Mouse (Mus musculus) limb, embryonic 14.5 days (tissue): ENCODE measurements around the gene Gna13. TPM values are rescaled to one million over a fixed set of nuclear protein-coding genes. Genes with fewer than 3 reads are reported as not detected.

Source experiments
- ATAC-seq: fragments of 200-750 bp; cut with Nextera tagmentation; 2 replicates; pipeline ENCODE4 v1.8.0; 2017; ENCODE audit warnings: low read depth, moderate number of reproducible peaks, moderate TSS enrichment; ENCODE audit not compliant: low FRiP score
- DNase-seq: peaks from one replicate; pipeline ENCODE4 v3.0.0-alpha.2; 2015; ENCODE audit warnings: low spot score
- H3K27ac ChIP-seq: fragments of 300-500 bp; sonication (generic); replicated peaks from 2 replicates; pipeline ENCODE4 v1.5.1; 2014; ENCODE audit warnings: low read depth, mild to moderate bottlenecking, low read length, moderate library complexity, mixed read lengths
- H3K27me3 ChIP-seq: fragments of 300-500 bp; sonication (generic); 2 replicates; pipeline ENCODE4 v1.6.1; 2014; ENCODE audit warnings: low read length, mixed read lengths; ENCODE audit not compliant: control insufficient read depth, insufficient read depth
- H3K36me3 ChIP-seq: fragments of 300-500 bp; sonication (generic); 2 replicates; pipeline ENCODE4 v1.6.1; 2014; ENCODE audit warnings: mild to moderate bottlenecking, low read length, moderate library complexity, mixed read lengths; ENCODE audit not compliant: control insufficient read depth, insufficient read depth
- H3K4me1 ChIP-seq: fragments of 300-500 bp; sonication (generic); 2 replicates; pipeline ENCODE4 v1.6.1; 2014; ENCODE audit warnings: antibody characterized with exemption, low read length, mixed read lengths; ENCODE audit not compliant: control insufficient read depth, insufficient read depth
- H3K4me2 ChIP-seq: fragments of 300-500 bp; sonication (generic); replicated peaks from 2 replicates; pipeline ENCODE4 v1.6.1; 2014; ENCODE audit warnings: low read depth, mild to moderate bottlenecking, low read length, moderate library complexity; ENCODE audit not compliant: severe bottlenecking
- H3K4me3 ChIP-seq: fragments of 300-500 bp; sonication (generic); replicated peaks from 2 replicates; pipeline ENCODE4 v1.5.1; 2014; ENCODE audit warnings: low read length
- H3K9ac ChIP-seq: fragments of 300-500 bp; sonication (generic); 2 replicates; pipeline ENCODE4 v1.6.1; 2014; ENCODE audit warnings: mild to moderate bottlenecking, low read depth, low read length, moderate library complexity; ENCODE audit not compliant: severe bottlenecking
- H3K9me3 ChIP-seq: fragments of 300-500 bp; sonication (generic); 2 replicates; pipeline ENCODE4 v1.6.1; 2016; ENCODE audit warnings: low read length; ENCODE audit not compliant: control insufficient read depth
- POLR2A ChIP-seq: fragments of 200-500 bp; IDR thresholded peaks from 2 replicates; pipeline ENCODE4 v1.8.0; 2012; ENCODE audit warnings: inconsistent platforms, mild to moderate bottlenecking, moderate library complexity, borderline replicate concordance; ENCODE audit not compliant: insufficient read depth, insufficient read length; ENCODE audit errors: extremely low read depth
- WGBS: fragments of 180-500 bp; shearing (Covaris S2); extraction: QIAGEN DNeasy Blood & Tissue Kit; methylation state at CpG from one replicate; pipeline ENCODE4 v1.1.7; 2014; 5-methylcytosine and 5-hydroxymethylcytosine counted together
- polyA plus RNA-seq, 2 experiments: library from polyadenylated mRNA; depleted of rRNA in 1 of 2; stranded (reverse) in 1 of 2; unstranded in 1 of 2; fragments of >200 nt; fragmentation: Nextera tagmentation in 1 of 2; extraction: Ambion mirVana in 1 of 2; gene quantifications; 2 replicates each; pipeline versions ENCODE4 v1.2.1 to v1.2.3; 2012 to 2014

Gene Gna13
- polyA plus RNA-seq, 2 experiments: 24.8 to 26.2 TPM

GRCm38 (mm10) chr11:109389046-109389445, 26.4 kb downstream of the Gna13 start:
- Histone ChIP-seq H3K36me3 (peaks cover 17% of the 10 kb centered on the region), H3K27me3 (no peaks in the 10 kb centered on the region), H3K9me3 (no peaks in the 10 kb centered on the region), H3K9ac (no peak overlapping the region), H3K4me2 (no peak overlapping the region), H3K4me3 (no peak overlapping the region), H3K27ac (no peak overlapping the region), H3K4me1 (0 out of 2 replicates have a peak, but pooled peaks cover 2% of the 10 kb centered on the region)
- no peak for TF ChIP-seq POLR2A
- ATAC-seq (no peak), DNase-seq (no peak)
- 82% methylated on average over 5 of the region's 5 CpGs for WGBS

GRCm38 (mm10) chr11:109391200-109391599, 28.6 kb downstream of the Gna13 start:
- no peak overlapping the region for H3K9ac ChIP-seq
- no peak overlapping the region for H3K27ac ChIP-seq
- 85% methylated on average over 7 of the region's 7 CpGs for WGBS
- H3K36me3 ChIP-seq: peaks cover 26% of the 10 kb centered on the region
- DNase-seq (no peak), ATAC-seq (no peak)
- 0 out of 2 replicates have a peak, but pooled peaks cover 2% of the 10 kb centered on the region for H3K4me1 ChIP-seq
- no peak for TF ChIP-seq POLR2A
- H3K27me3 ChIP-seq: no peaks in the 10 kb centered on the region
- H3K9me3 ChIP-seq: no peaks in the 10 kb centered on the region
- no peak overlapping the region for H3K4me2 ChIP-seq
- H3K4me3 ChIP-seq: no peak overlapping the region

DNA sequence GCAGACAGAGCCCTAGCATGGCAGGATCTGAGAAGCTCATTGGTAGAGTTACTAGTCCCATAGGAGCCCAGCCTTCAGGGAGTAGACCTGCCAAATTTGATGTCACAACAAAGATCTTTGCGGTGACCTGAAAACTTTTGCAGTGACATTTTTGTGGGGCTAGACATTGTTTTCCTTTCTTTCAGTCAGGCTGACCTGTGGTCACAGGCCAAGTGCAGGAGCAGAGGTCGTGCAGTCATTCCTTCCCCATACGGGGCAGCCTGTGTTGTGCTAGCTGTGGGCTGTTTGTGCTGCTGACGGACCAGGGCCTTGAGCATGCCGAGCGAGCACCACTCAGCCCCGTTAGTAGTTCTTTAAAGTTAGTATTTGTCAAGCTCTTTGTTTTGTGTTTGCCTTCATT, 29.1 kb downstream of the Gna13 start:
- H3K4me1 ChIP-seq: 0 out of 2 replicates have a peak, but pooled peaks cover 2% of the 10 kb centered on the region
- DNase-seq (no peak), ATAC-seq (no peak)
- 83% methylated on average over 7 of the region's 7 CpGs for WGBS
- H3K27me3 ChIP-seq: no peaks in the 10 kb centered on the region
- no peak overlapping the region for H3K27ac ChIP-seq
- no peak overlapping the region for H3K4me2 ChIP-seq
- no peak overlapping the region for H3K9ac ChIP-seq
- H3K9me3 ChIP-seq: no peaks in the 10 kb centered on the region
- peaks cover 32% of the 10 kb centered on the region for H3K36me3 ChIP-seq
- H3K4me3 ChIP-seq: no peak overlapping the region
- TF ChIP-seq POLR2A: no peak

- ATAC-seq: no peak
- Histone ChIP-seq H3K9me3 (no peaks in the 10 kb centered on the region), H3K27me3 (no peaks in the 10 kb centered on the region), H3K9ac (no peak overlapping the region), H3K27ac (no peak overlapping the region), H3K4me2 (no peak overlapping the region), H3K36me3 (peaks cover 39% of the 10 kb centered on the region), H3K4me3 (no peak overlapping the region), H3K4me1 (0 out of 2 replicates have a peak, but pooled peaks cover 2% of the 10 kb centered on the region)
- WGBS: 87% methylated on average over 9 of the region's 9 CpGs
- DNase-seq: no peak
- TF ChIP-seq POLR2A: no peak
These were observed 30.0 kb downstream of the Gna13 start for GRCm38 (mm10) chr11:109392601-109393000.

DNA sequence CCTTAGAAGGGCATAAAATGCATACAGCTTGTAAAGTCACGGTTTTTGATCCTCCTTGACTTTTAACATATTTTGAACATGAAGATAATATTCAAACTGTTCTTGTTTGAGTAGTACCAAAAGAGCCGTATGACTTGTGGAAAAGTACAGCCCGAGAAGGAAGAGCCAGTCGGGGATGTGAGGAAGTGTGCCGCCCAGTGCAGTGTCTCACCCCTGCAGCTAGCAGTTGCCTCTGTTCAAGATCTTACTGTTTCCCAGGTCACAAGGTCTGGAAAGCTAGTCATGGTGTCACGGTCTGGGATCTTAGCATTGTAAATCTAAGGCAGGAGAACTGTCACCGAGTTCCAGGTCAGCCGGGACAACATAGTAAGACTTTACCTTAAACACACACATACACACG, 32.1 kb downstream of the Gna13 start:
- WGBS: 89% methylated on average over 9 of the region's 9 CpGs
- TF ChIP-seq POLR2A: no peak
- peaks cover 51% of the 10 kb centered on the region for H3K36me3 ChIP-seq
- no peak overlapping the region for H3K27ac ChIP-seq
- no peak overlapping the region for H3K9ac ChIP-seq
- ATAC-seq: no peak
- H3K4me3 ChIP-seq: no peak overlapping the region
- H3K9me3 ChIP-seq: no peaks in the 10 kb centered on the region
- H3K27me3 ChIP-seq: no peaks in the 10 kb centered on the region
- H3K4me1 ChIP-seq: no peaks in the 10 kb centered on the region
- H3K4me2 ChIP-seq: no peak overlapping the region
- DNase-seq: no peak

DNA sequence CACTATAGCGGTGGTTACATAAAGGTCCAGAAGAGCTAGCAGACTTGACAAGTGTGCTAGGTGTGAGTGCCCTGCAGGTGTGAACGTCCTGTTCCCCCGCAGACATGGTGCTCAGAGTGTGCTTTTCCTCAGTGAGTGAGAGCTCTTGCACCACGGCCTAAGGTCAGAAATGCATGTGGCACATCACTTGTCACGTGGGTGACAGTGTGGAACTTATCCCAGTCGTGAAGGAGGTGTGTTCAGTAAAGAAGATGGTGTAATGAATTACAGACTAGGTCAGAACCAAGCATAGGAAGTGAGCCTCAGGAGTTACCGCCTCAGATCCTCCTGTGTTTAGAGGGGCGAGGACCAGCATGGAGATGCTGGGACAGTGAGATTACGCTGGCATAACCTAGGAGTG, 32.7 kb downstream of the Gna13 start:
- no peak overlapping the region for H3K4me3 ChIP-seq
- WGBS: 93% methylated on average over 9 of the region's 9 CpGs
- H3K9me3 ChIP-seq: no peaks in the 10 kb centered on the region
- ATAC-seq: no peak
- H3K4me2 ChIP-seq: no peak overlapping the region
- DNase-seq: no peak
- no peak overlapping the region for H3K27ac ChIP-seq
- H3K9ac ChIP-seq: no peak overlapping the region
- H3K27me3 ChIP-seq: no peaks in the 10 kb centered on the region
- no peak for TF ChIP-seq POLR2A
- peaks cover 51% of the 10 kb centered on the region for H3K36me3 ChIP-seq
- no peaks in the 10 kb centered on the region for H3K4me1 ChIP-seq
